Mouse (Mus musculus) layer of hippocampus, postnatal 36 days (tissue): Measurements from ENCODE around the gene Cdc42se2. TPM values are rescaled to one million over a fixed set of nuclear protein-coding genes. Genes with fewer than 3 reads are reported as not detected.
A peak's percentile ranks its signal among the peaks of the same experiment; 100 is the strongest.

Experiments
- DNase-seq, 2 experiments: peaks; one replicate each; pipeline ENCODE4 v3.0.0; 2022
- total RNA-seq, 2 experiments: library from RNA; stranded (reverse); gene quantifications; 2 replicates each; pipeline ENCODE4 v1.2.3; 2021

Cdc42se2 gene
- total RNA-seq, 2 experiments from 2014 or later, result 141 to 144 TPM

- DNase-seq, result no peak
These were observed 4.0 kb upstream of the Cdc42se2 start for GRCm38 (mm10) chr11:54791458-54791857.

- peak; percentile 52 to 64 for DNase-seq
These were observed 502 bp downstream of the Cdc42se2 start for GRCm38 (mm10) chr11:54786858-54787487.

- DNase-seq, result no peak
These were observed 1.9 kb downstream of the Cdc42se2 start for GRCm38 (mm10) chr11:54785566-54785965.

- DNase-seq, result no peak
These were observed 3.0 kb downstream of the Cdc42se2 start for GRCm38 (mm10) chr11:54784436-54784835.

- no peak for DNase-seq
These were observed 5.2 kb downstream of the Cdc42se2 start for GRCm38 (mm10) chr11:54782253-54782652.

- DNase-seq, result no peak
These were observed 7.5 kb downstream of the Cdc42se2 start for GRCm38 (mm10) chr11:54779946-54780345.

GRCm38 (mm10) chr11:54778131-54778844 is 9.2 kb downstream of the Cdc42se2 start:
- DNase-seq, result no peak

- DNase-seq, result no peak
These were observed 9.9 kb downstream of the Cdc42se2 start for GRCm38 (mm10) chr11:54777387-54778130.

GRCm38 (mm10) chr11:54776735-54777333 is 10.6 kb downstream of the Cdc42se2 start:
- no peak for DNase-seq

GRCm38 (mm10) chr11:54776367-54776701 is 11.1 kb downstream of the Cdc42se2 start:
- no peak for DNase-seq

GRCm38 (mm10) chr11:54775628-54776366 is 11.7 kb downstream of the Cdc42se2 start:
- no peak for DNase-seq

GRCm38 (mm10) chr11:54774282-54775078 is 13.0 kb downstream of the Cdc42se2 start:
- DNase-seq, result no peak

- DNase-seq, result no peak
These were observed 15.9 kb downstream of the Cdc42se2 start for GRCm38 (mm10) chr11:54771549-54771948.

GRCm38 (mm10) chr11:54769843-54770242 is 17.6 kb downstream of the Cdc42se2 start:
- no peak for DNase-seq

GRCm38 (mm10) chr11:54768116-54768690 is 19.3 kb downstream of the Cdc42se2 start:
- no peak for DNase-seq

- no peak for DNase-seq
These were observed 22.7 kb downstream of the Cdc42se2 start for GRCm38 (mm10) chr11:54764759-54765158.

GRCm38 (mm10) chr11:54764026-54764425 is 23.4 kb downstream of the Cdc42se2 start:
- DNase-seq, result no peak

- DNase-seq, result no peak
These were observed 24.7 kb downstream of the Cdc42se2 start for GRCm38 (mm10) chr11:54762735-54763134.

- DNase-seq, result no peak
These were observed 29.5 kb downstream of the Cdc42se2 start for GRCm38 (mm10) chr11:54757993-54758392.

GRCm38 (mm10) chr11:54755148-54755664 is 32.3 kb downstream of the Cdc42se2 start:
- no peak for DNase-seq
